Mouse (Mus musculus) limb, embryonic 14.5 days (tissue): ENCODE measurements around the gene Msi2. TPM values are rescaled to one million over a fixed set of nuclear protein-coding genes. Genes with fewer than 3 reads are reported as not detected.
A peak's percentile ranks its signal among the peaks of the same experiment; 100 is the strongest.

ENCODE experiments used
- ATAC-seq: fragments of 200-750 bp; cut with Nextera tagmentation; 2 replicates; pipeline ENCODE4 v1.8.0; 2017; ENCODE audit warnings: low read depth, moderate number of reproducible peaks, moderate TSS enrichment; ENCODE audit not compliant: low FRiP score
- DNase-seq: peaks from one replicate; pipeline ENCODE4 v3.0.0-alpha.2; 2015; ENCODE audit warnings: low spot score
- H3K27ac ChIP-seq: fragments of 300-500 bp; sonication (generic); replicated peaks from 2 replicates; pipeline ENCODE4 v1.5.1; 2014; ENCODE audit warnings: low read depth, mild to moderate bottlenecking, low read length, moderate library complexity, mixed read lengths
- H3K27me3 ChIP-seq: fragments of 300-500 bp; sonication (generic); 2 replicates; pipeline ENCODE4 v1.6.1; 2014; ENCODE audit warnings: low read length, mixed read lengths; ENCODE audit not compliant: control insufficient read depth, insufficient read depth
- H3K36me3 ChIP-seq: fragments of 300-500 bp; sonication (generic); 2 replicates; pipeline ENCODE4 v1.6.1; 2014; ENCODE audit warnings: mild to moderate bottlenecking, low read length, moderate library complexity, mixed read lengths; ENCODE audit not compliant: control insufficient read depth, insufficient read depth
- H3K4me1 ChIP-seq: fragments of 300-500 bp; sonication (generic); 2 replicates; pipeline ENCODE4 v1.6.1; 2014; ENCODE audit warnings: antibody characterized with exemption, low read length, mixed read lengths; ENCODE audit not compliant: control insufficient read depth, insufficient read depth
- H3K4me2 ChIP-seq: fragments of 300-500 bp; sonication (generic); replicated peaks from 2 replicates; pipeline ENCODE4 v1.6.1; 2014; ENCODE audit warnings: low read depth, mild to moderate bottlenecking, low read length, moderate library complexity; ENCODE audit not compliant: severe bottlenecking
- H3K4me3 ChIP-seq: fragments of 300-500 bp; sonication (generic); replicated peaks from 2 replicates; pipeline ENCODE4 v1.5.1; 2014; ENCODE audit warnings: low read length
- H3K9ac ChIP-seq: fragments of 300-500 bp; sonication (generic); 2 replicates; pipeline ENCODE4 v1.6.1; 2014; ENCODE audit warnings: mild to moderate bottlenecking, low read depth, low read length, moderate library complexity; ENCODE audit not compliant: severe bottlenecking
- H3K9me3 ChIP-seq: fragments of 300-500 bp; sonication (generic); 2 replicates; pipeline ENCODE4 v1.6.1; 2016; ENCODE audit warnings: low read length; ENCODE audit not compliant: control insufficient read depth
- POLR2A ChIP-seq: fragments of 200-500 bp; IDR thresholded peaks from 2 replicates; pipeline ENCODE4 v1.8.0; 2012; ENCODE audit warnings: inconsistent platforms, mild to moderate bottlenecking, moderate library complexity, borderline replicate concordance; ENCODE audit not compliant: insufficient read depth, insufficient read length; ENCODE audit errors: extremely low read depth
- WGBS: fragments of 180-500 bp; shearing (Covaris S2); extraction: QIAGEN DNeasy Blood & Tissue Kit; methylation state at CpG from one replicate; pipeline ENCODE4 v1.1.7; 2014; 5-methylcytosine and 5-hydroxymethylcytosine counted together
- polyA plus RNA-seq, 2 experiments: library from polyadenylated mRNA; depleted of rRNA in 1 of 2; stranded (reverse) in 1 of 2; unstranded in 1 of 2; fragments of >200 nt; fragmentation: Nextera tagmentation in 1 of 2; extraction: Ambion mirVana in 1 of 2; gene quantifications; 2 replicates each; pipeline versions ENCODE4 v1.2.1 to v1.2.3; 2012 to 2014

Gene Msi2
- polyA plus RNA-seq, 2 experiments, result 13.9 to 36.5 TPM

- TF ChIP-seq POLR2A, result no peak
- DNase-seq (no peak), ATAC-seq (no peak)
- H3K27me3 ChIP-seq, result no peaks in the 10 kb centered on the region
- 75% methylated on average over 6 of the region's 6 CpGs for WGBS
- H3K4me1 ChIP-seq, result peaks cover 13% of the 10 kb centered on the region; the same call in 1 of the 2 replicates
- H3K4me3 ChIP-seq, result no peak overlapping the region
- no peak overlapping the region for H3K27ac ChIP-seq
- peaks cover 54% of the 10 kb centered on the region for H3K36me3 ChIP-seq
- no peak overlapping the region for H3K4me2 ChIP-seq
- no peak overlapping the region for H3K9ac ChIP-seq
- no peaks in the 10 kb centered on the region for H3K9me3 ChIP-seq
Measured at GRCm38 (mm10) chr11:88701020-88701419, 17.3 kb downstream of the Msi2 start.

- ATAC-seq (no peak), DNase-seq (no peak)
- no peaks in the 10 kb centered on the region for H3K27me3 ChIP-seq
- no peak overlapping the region for H3K27ac ChIP-seq
- no peak overlapping the region for H3K4me3 ChIP-seq
- no peak overlapping the region for H3K9ac ChIP-seq
- no peak overlapping the region for H3K4me2 ChIP-seq
- H3K4me1 ChIP-seq, result peaks cover 13% of the 10 kb centered on the region; the same call in 1 of the 2 replicates
- H3K36me3 ChIP-seq, result peaks cover 47% of the 10 kb centered on the region
- no peaks in the 10 kb centered on the region for H3K9me3 ChIP-seq
- TF ChIP-seq POLR2A, result no peak
- 83% methylated on average over 15 of the region's 15 CpGs for WGBS
Measured at GRCm38 (mm10) chr11:88700202-88700711, 18.1 kb downstream of the Msi2 start.

GRCm38 (mm10) chr11:88693905-88694893 lies 24.1 kb downstream of the Msi2 start:
- Histone ChIP-seq H3K36me3 (peaks cover 7% of the 10 kb centered on the region), H3K4me2 (0 out of 2 replicates have a peak overlapping the region, but pooled peaks have one; percentile 7), H3K4me1 (peaks cover 49% of the 10 kb centered on the region), H3K9ac (no peak overlapping the region), H3K4me3 (no peak overlapping the region), H3K27ac (no peak overlapping the region), H3K27me3 (no peaks in the 10 kb centered on the region), H3K9me3 (no peaks in the 10 kb centered on the region)
- DNase-seq (no peak), ATAC-seq (peak; percentile 35; the same call in 1 of the 2 replicates)
- no peak for TF ChIP-seq POLR2A
- 10% methylated on average over 20 of the region's 20 CpGs for whole genome bisulfite sequencing

DNA sequence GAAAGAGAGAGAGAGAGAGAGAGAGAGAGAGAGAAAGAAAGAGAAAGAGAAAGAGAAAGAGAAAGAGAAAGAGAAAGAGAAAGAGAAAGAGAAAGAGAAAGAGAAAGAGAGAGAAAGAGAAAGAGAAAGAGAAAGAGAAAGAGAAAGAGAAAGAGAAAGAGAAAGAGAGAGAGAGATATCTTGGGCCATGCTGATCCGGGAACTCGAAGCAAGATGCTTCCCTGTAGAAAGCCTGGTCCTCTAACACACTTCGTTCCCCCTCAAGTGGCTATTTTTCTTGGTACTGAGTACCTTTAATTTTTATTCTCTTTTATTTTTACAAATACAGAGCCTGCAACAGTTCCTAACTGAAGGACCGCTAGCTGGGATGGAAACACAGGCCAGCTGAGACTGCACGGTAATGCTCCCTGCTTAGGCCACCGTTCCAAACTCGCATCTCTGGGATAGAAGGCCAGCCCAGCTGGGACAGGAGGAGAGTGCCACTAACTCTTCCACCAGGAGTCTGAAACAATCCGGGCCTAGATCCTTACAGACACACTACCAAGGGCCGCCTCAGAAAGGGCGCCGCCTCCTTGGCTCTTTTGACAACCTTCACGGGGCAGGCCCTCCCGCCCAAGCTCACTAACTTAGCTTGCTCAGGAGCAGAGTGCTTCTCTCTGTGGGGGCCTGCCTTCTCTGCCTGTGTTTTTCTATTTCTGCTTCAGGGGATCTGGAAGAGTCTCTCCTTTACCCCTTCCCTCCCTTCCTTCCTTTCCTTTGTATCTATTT lies 25.1 kb downstream of the Msi2 start:
- Histone ChIP-seq H3K9ac (0 out of 2 replicates have a peak overlapping the region, but pooled peaks have one; percentile 40), H3K9me3 (no peaks in the 10 kb centered on the region), H3K4me3 (no peak overlapping the region), H3K4me2 (peak overlapping the region; percentile 21; the same call in 1 of the 2 replicates), H3K27ac (peak overlapping the region; percentile 9; the same call in 1 of the 2 replicates), H3K27me3 (no peaks in the 10 kb centered on the region), H3K4me1 (peaks cover 52% of the 10 kb centered on the region), H3K36me3 (peaks cover 10% of the 10 kb centered on the region)
- ATAC-seq (no peak), DNase-seq (no peak)
- 31% methylated on average over 13 of the region's 13 CpGs for WGBS
- TF ChIP-seq POLR2A, result no peak

GRCm38 (mm10) chr11:88692374-88692773 lies 25.9 kb downstream of the Msi2 start:
- WGBS, result 48% methylated on average over 10 of the region's 10 CpGs
- peaks cover 52% of the 10 kb centered on the region for H3K4me1 ChIP-seq

More at GRCm38 (mm10) chr11:88692374-88692773, 25.9 kb downstream of the Msi2 start:
- peaks cover 15% of the 10 kb centered on the region for H3K36me3 ChIP-seq
- H3K27ac ChIP-seq, result no peak overlapping the region
- H3K4me2 ChIP-seq, result no peak overlapping the region
- ATAC-seq (peak; percentile 56; the same call in 1 of the 2 replicates), DNase-seq (no peak)
- H3K4me3 ChIP-seq, result no peak overlapping the region
- no peak for TF ChIP-seq POLR2A
- H3K9me3 ChIP-seq, result no peaks in the 10 kb centered on the region
- H3K27me3 ChIP-seq, result no peaks in the 10 kb centered on the region
- no peak overlapping the region for H3K9ac ChIP-seq
